Mouse (Mus musculus) kidney, postnatal 10 days (tissue): ENCODE results near the gene Cdc42se2.

Source experiments
- DNase-seq: peaks from one replicate; pipeline ENCODE4 v3.0.0; 2021; ENCODE audit warnings: mixed read lengths

The Cdc42se2 gene

GRCm38 (mm10) chr11:54698636-54699035 lies 88.8 kb downstream of the Cdc42se2 start:
- DNase-seq, result no peak

GRCm38 (mm10) chr11:54697611-54698010 lies 89.9 kb downstream of the Cdc42se2 start:
- DNase-seq, result no peak

- peak; percentile 64 for DNase-seq
Observed at GRCm38 (mm10) chr11:54695951-54696350, 91.5 kb downstream of the Cdc42se2 start.

GRCm38 (mm10) chr11:54694291-54694690 lies 93.2 kb downstream of the Cdc42se2 start:
- DNase-seq, result no peak

- DNase-seq, result no peak
Observed at GRCm38 (mm10) chr11:54693696-54694095, 93.8 kb downstream of the Cdc42se2 start.

- peak; percentile 55 for DNase-seq
Observed at GRCm38 (mm10) chr11:54691179-54691578, 96.3 kb downstream of the Cdc42se2 start.

GRCm38 (mm10) chr11:54690171-54690570 lies 97.3 kb downstream of the Cdc42se2 start:
- no peak for DNase-seq

GRCm38 (mm10) chr11:54684831-54685230 lies 102.6 kb downstream of the Cdc42se2 start:
- DNase-seq, result no peak

GRCm38 (mm10) chr11:54679141-54679540 lies 108.3 kb downstream of the Cdc42se2 start:
- no peak for DNase-seq

- DNase-seq, result no peak
Observed at GRCm38 (mm10) chr11:54675792-54676489, 111.5 kb downstream of the Cdc42se2 start.

- DNase-seq, result no peak
Observed at GRCm38 (mm10) chr11:54673575-54674298, 113.7 kb downstream of the Cdc42se2 start.
